Mouse (Mus musculus) urinary bladder, postnatal 10 days (tissue): ENCODE results near the gene Cdadc1.
"Not testable (repeated sequence)": the region's sequence is repeated elsewhere in the genome, so short reads cannot be mapped to it uniquely, and the experiment has no call there.

ENCODE experiments used
- DNase-seq: peaks from one replicate; pipeline ENCODE4 v3.0.0; 2022; ENCODE audit warnings: low spot score

Gene Cdadc1

GRCm38 (mm10) chr14:59597398-59598259 lies at the start of gene Cdadc1:
TSS of gene Cdadc1 (minus strand) at chr14:59597959.
- DNase-seq: peak; percentile 91

GRCm38 (mm10) chr14:59646826-59647697 lies 49.3 kb upstream of the Cdadc1 start:
- DNase-seq: no peak

GRCm38 (mm10) chr14:59644896-59645295 lies 47.1 kb upstream of the Cdadc1 start:
- DNase-seq: no peak

GRCm38 (mm10) chr14:59644166-59644565 lies 46.4 kb upstream of the Cdadc1 start:
- no peak for DNase-seq

- no peak for DNase-seq
Measured at GRCm38 (mm10) chr14:59643582-59643981, 45.8 kb upstream of the Cdadc1 start.

- DNase-seq: no peak
Measured at GRCm38 (mm10) chr14:59641856-59642255, 44.1 kb upstream of the Cdadc1 start.

GRCm38 (mm10) chr14:59638906-59639703 lies 41.3 kb upstream of the Cdadc1 start:
- DNase-seq: no peak

GRCm38 (mm10) chr14:59633988-59634387 lies 36.2 kb upstream of the Cdadc1 start:
- no peak for DNase-seq

GRCm38 (mm10) chr14:59633295-59633898 lies 35.6 kb upstream of the Cdadc1 start:
- DNase-seq: no peak

GRCm38 (mm10) chr14:59632067-59632466 lies 34.3 kb upstream of the Cdadc1 start:
- DNase-seq: no peak

GRCm38 (mm10) chr14:59630096-59630495 lies 32.3 kb upstream of the Cdadc1 start:
- DNase-seq: no peak

GRCm38 (mm10) chr14:59629308-59629707 lies 31.5 kb upstream of the Cdadc1 start:
- no peak for DNase-seq

- DNase-seq: no peak
Measured at GRCm38 (mm10) chr14:59627823-59628222, 30.1 kb upstream of the Cdadc1 start.

- no peak for DNase-seq
Measured at GRCm38 (mm10) chr14:59627142-59627680, 29.5 kb upstream of the Cdadc1 start.

- no peak for DNase-seq
Measured at GRCm38 (mm10) chr14:59626711-59627110, 29.0 kb upstream of the Cdadc1 start.

GRCm38 (mm10) chr14:59625806-59626364 lies 28.1 kb upstream of the Cdadc1 start:
- no peak for DNase-seq

GRCm38 (mm10) chr14:59625158-59625805 lies 27.5 kb upstream of the Cdadc1 start, which contains the start of gene Shisa2:
TSS of gene Shisa2 (plus strand) at chr14:59625308.
- DNase-seq: peak; percentile 45

GRCm38 (mm10) chr14:59624326-59624885 lies 26.6 kb upstream of the Cdadc1 start:
- DNase-seq: no peak

GRCm38 (mm10) chr14:59616802-59617201 lies 19.0 kb upstream of the Cdadc1 start:
- no peak for DNase-seq

- DNase-seq: not testable (repeated sequence)
Measured at GRCm38 (mm10) chr14:59614149-59614548, 16.4 kb upstream of the Cdadc1 start.
